8 mouse cellular contexts compared by ENCODE assay signal in the genomic region with DNA sequence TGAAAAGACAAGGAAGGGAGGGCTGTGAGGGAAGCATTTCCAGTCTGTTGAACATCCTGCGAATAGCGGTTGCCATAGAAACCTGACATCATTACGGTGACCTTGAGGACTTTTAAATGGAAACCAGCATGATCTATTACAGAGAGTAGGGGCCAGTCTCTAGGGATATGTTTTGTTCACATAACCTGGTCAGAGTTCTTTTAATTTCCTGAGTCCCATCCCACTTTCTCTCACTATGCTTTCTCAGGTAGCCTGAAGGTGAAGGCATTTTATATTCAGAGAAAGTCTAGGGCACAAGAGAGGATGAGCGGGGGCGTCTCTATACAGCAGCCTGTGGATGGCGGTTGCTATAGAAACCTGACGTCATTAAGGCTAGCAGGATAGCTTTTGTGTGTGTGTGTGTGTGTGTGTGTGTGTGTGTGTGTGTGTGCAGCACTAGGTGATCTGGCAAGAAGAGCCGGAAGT. TPM values are rescaled to one million over a fixed set of nuclear protein-coding genes. Genes with fewer than 3 reads are reported as not detected.
DNase-seq lines count a peak whose midpoint lies in the region; ATAC-seq lines count a peak whose summit lies in the region.

No protein-coding gene starts in this region.

- no peaks in the 10 kb centered on the region for H3K9me3 ChIP-seq in hindbrain, embryonic 13.5 days
- no peaks in the 10 kb centered on the region for H3K9me3 ChIP-seq in midbrain, embryonic 10.5 days (replicated peaks)
- H3K9me3 ChIP-seq in liver, embryonic 11.5 days (ENCODE audit: control insufficient read depth, low read length) = no peaks in the 10 kb centered on the region

- peak overlapping the region; percentile 47 for H3K4me2 ChIP-seq in hindbrain, embryonic 13.5 days
- H3K4me2 ChIP-seq in liver, embryonic 11.5 days = no peak overlapping the region

- H3K4me3 ChIP-seq in hindbrain, embryonic 13.5 days = no peak overlapping the region
- H3K4me3 ChIP-seq in midbrain, embryonic 10.5 days = peak overlapping the region; percentile 32
- H3K4me3 ChIP-seq in liver, embryonic 11.5 days (ENCODE audit: low read depth, low read length) = no peak overlapping the region

- WGBS in hindbrain, embryonic 13.5 days = 23% methylated on average over 8 of the region's 8 CpGs
- WGBS in midbrain, embryonic 10.5 days = 35% methylated on average over 8 of the region's 8 CpGs
- 50% methylated on average over 8 of the region's 8 CpGs for WGBS in liver, embryonic 11.5 days

- no peaks in the 10 kb centered on the region for H3K36me3 ChIP-seq in hindbrain, embryonic 13.5 days
- H3K36me3 ChIP-seq in midbrain, embryonic 10.5 days = no peaks in the 10 kb centered on the region
- H3K36me3 ChIP-seq in liver, embryonic 11.5 days (ENCODE audit: control insufficient read depth, insufficient read depth, low read length) = no peaks in the 10 kb centered on the region

- H3K9ac ChIP-seq in hindbrain, embryonic 13.5 days = no peak overlapping the region
- H3K9ac ChIP-seq in liver, embryonic 11.5 days (ENCODE audit: low read depth, low read length) = no peak overlapping the region

- no peaks in the 10 kb centered on the region for H3K4me1 ChIP-seq in hindbrain, embryonic 13.5 days (replicated peaks)
- peaks cover 7% of the 10 kb centered on the region; the same call in 1 of the 2 replicates for H3K4me1 ChIP-seq in midbrain, embryonic 10.5 days
- no peaks in the 10 kb centered on the region for H3K4me1 ChIP-seq in liver, embryonic 11.5 days (replicated peaks; ENCODE audit: control insufficient read depth, insufficient read depth, low read length)

- no peaks in the 10 kb centered on the region for H3K27me3 ChIP-seq in hindbrain, embryonic 13.5 days
- 0 out of 2 replicates have a peak, but pooled peaks cover 8% of the 10 kb centered on the region for H3K27me3 ChIP-seq in midbrain, embryonic 10.5 days (ENCODE audit: low read depth, poor library complexity, severe bottlenecking)
- no peaks in the 10 kb centered on the region for H3K27me3 ChIP-seq in liver, embryonic 11.5 days (replicated peaks; ENCODE audit: control insufficient read depth, insufficient read depth, low read length)

- ATAC-seq in hindbrain, embryonic 13.5 days (ENCODE audit: low FRiP score) = peak; percentile 97
- ATAC-seq in liver, embryonic 11.5 days (replicated peaks; ENCODE audit: low FRiP score) = no peak

- peak overlapping the region; percentile 86 for H3K27ac ChIP-seq in hindbrain, embryonic 13.5 days
- 0 out of 2 replicates have a peak overlapping the region, but pooled peaks have one; percentile 42 for H3K27ac ChIP-seq in midbrain, embryonic 10.5 days (replicated peaks)
- H3K27ac ChIP-seq in liver, embryonic 11.5 days (ENCODE audit: low read depth, low read length) = no peak overlapping the region

- peak; percentile 13 for DNase-seq in adrenal gland, postnatal 14 days
- no peak for DNase-seq in adrenal gland, adult 8-10 months
- DNase-seq in cerebellum, postnatal 14 days = peak; percentile 65 to 79
- peak; percentile 53 for DNase-seq in midbrain, embryonic 10.5 days (ENCODE audit: low spot score)
- DNase-seq in T-cell, adult 2 months (ENCODE audit: low spot score) = no peak
- DNase-seq in liver, embryonic 11.5 days (ENCODE audit: low spot score) = no peak
- DNase-seq in spleen, postnatal 4 days (ENCODE audit: low spot score in 2 of 2) = no peak

RNA-seq across cellular contexts. Expression of gene Bex3, which starts 20.8 kb away (rescaled TPM):
- total RNA-seq in adrenal gland, postnatal 14 days (2021) = 190 and 238 TPM in 2 replicates
- total RNA-seq in adrenal gland, adult 8-10 months (2022) = 100 to 1,000 TPM in 2 of 4 experiments, 10 to 100 TPM in 2; 53.5 to 165 (median 112) TPM
- 724 and 725 TPM in 2 replicates for polyA plus RNA-seq in hindbrain, embryonic 13.5 days (2015; fragmentation: Nextera tagmentation; extraction: Ambion mirVana)
- polyA plus RNA-seq in midbrain, embryonic 10.5 days (2016; fragmentation: Nextera tagmentation; extraction: Ambion mirVana) = 627 and 636 TPM in 2 replicates
- polyA plus RNA-seq in liver, embryonic 11.5 days (2014; fragmentation: Nextera tagmentation; extraction: Ambion mirVana) = 486 and 530 TPM in 2 replicates

RNA-seq across cellular contexts. Expression of gene Tceal9, which starts 46.0 kb away (rescaled TPM):
- total RNA-seq in adrenal gland, postnatal 14 days (2021) = 308 and 347 TPM in 2 replicates
- 100 to 1,000 TPM; 214 to 296 (median 285) TPM for total RNA-seq in adrenal gland, adult 8-10 months (2022)
- polyA plus RNA-seq in hindbrain, embryonic 13.5 days (2015; fragmentation: Nextera tagmentation; extraction: Ambion mirVana) = 323 and 327 TPM in 2 replicates
- 328 and 332 TPM in 2 replicates for polyA plus RNA-seq in midbrain, embryonic 10.5 days (2016; fragmentation: Nextera tagmentation; extraction: Ambion mirVana)
- 373 and 393 TPM in 2 replicates for polyA plus RNA-seq in liver, embryonic 11.5 days (2014; fragmentation: Nextera tagmentation; extraction: Ambion mirVana)

Comparison
In these comparisons a context has a peak if more than half of its experiments do, and no peak if none do; other contexts are left out.
1. DNase-seq: peak in adrenal gland, postnatal 14 days (single experiment), cerebellum, postnatal 14 days (2 of 2) and midbrain, embryonic 10.5 days (single experiment); none in adrenal gland, adult 8-10 months (single experiment), T-cell, adult 2 months (single experiment), liver, embryonic 11.5 days (single experiment) and spleen, postnatal 4 days (0 of 2).